Mouse (Mus musculus): ENCODE data around the gene Fam110a. TPM values are rescaled to one million over a fixed set of nuclear protein-coding genes. Genes with fewer than 3 reads are reported as not detected.

The Fam110a gene
- polyA plus RNA-seq, 1 experiment: 8.9 TPM

GRCm38 (mm10) chr2:152012701-152013100 lies 32.7 kb upstream of the Fam110a start:
- Histone ChIP-seq H3K4me1 (ENCODE audit: control insufficient read depth, insufficient read depth, low read length) (no peaks in the 10 kb centered on the region), H3K4me3 (replicated peaks; ENCODE audit: insufficient read depth, low read depth, low read length) (no peak overlapping the region), H3K27ac (ENCODE audit: insufficient read depth, low read length) (no peak overlapping the region), H3K27me3 (ENCODE audit: control insufficient read depth, insufficient read depth, low read length) (no peaks in the 10 kb centered on the region)
- WGBS: 81% methylated on average over 2 of the region's 2 CpGs
- DNase-seq: no peak
- TF ChIP-seq CTCF (IDR thresholded peaks at IDR 0.05; ENCODE audit: borderline replicate concordance, insufficient read depth, low read depth, low read length) (no peak), POLR2A (IDR thresholded peaks at IDR 0.05; ENCODE audit: borderline replicate concordance, insufficient read depth, low read length) (no peak)

DNA sequence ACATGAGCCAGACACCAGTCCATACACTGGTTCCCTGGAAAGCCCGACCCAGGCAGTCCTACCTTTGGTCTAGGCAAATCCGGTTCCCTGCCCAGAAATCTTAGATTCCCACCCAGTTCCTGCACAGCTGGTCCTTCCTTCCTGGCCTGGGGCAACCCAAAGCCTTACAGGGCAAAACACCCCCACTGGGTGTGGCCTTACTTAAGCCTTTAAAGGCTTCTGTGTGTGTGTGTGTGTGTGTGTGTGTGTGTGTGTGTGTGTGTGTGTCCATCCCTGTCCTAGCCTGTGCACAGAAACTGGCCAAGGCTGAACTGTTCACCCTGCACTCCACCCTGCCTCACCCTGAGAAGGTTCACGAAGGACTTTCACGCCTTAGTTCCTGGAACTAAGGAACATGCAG lies 32.2 kb upstream of the Fam110a start:
- Histone ChIP-seq H3K4me1 (ENCODE audit: control insufficient read depth, insufficient read depth, low read length) (no peaks in the 10 kb centered on the region), H3K27ac (ENCODE audit: insufficient read depth, low read length) (no peak overlapping the region), H3K27me3 (ENCODE audit: control insufficient read depth, insufficient read depth, low read length) (no peaks in the 10 kb centered on the region), H3K4me3 (replicated peaks; ENCODE audit: insufficient read depth, low read depth, low read length) (no peak overlapping the region)
- DNase-seq: no peak
- 87% methylated on average over 4 of the region's 4 CpGs for WGBS
- TF ChIP-seq CTCF (IDR thresholded peaks at IDR 0.05; ENCODE audit: borderline replicate concordance, insufficient read depth, low read depth, low read length): no peak
- no peak for TF ChIP-seq POLR2A (IDR thresholded peaks at IDR 0.05; ENCODE audit: borderline replicate concordance, insufficient read depth, low read length)

- 52% methylated on average over 2 of the region's 2 CpGs for WGBS
- Histone ChIP-seq H3K4me3 (replicated peaks; ENCODE audit: insufficient read depth, low read depth, low read length) (no peak overlapping the region), H3K27me3 (ENCODE audit: control insufficient read depth, insufficient read depth, low read length) (no peaks in the 10 kb centered on the region), H3K27ac (ENCODE audit: insufficient read depth, low read length) (no peak overlapping the region), H3K4me1 (ENCODE audit: control insufficient read depth, insufficient read depth, low read length) (no peaks in the 10 kb centered on the region)
- no peak for TF ChIP-seq CTCF (IDR thresholded peaks at IDR 0.05; ENCODE audit: borderline replicate concordance, insufficient read depth, low read depth, low read length)
- no peak for TF ChIP-seq POLR2A (IDR thresholded peaks at IDR 0.05; ENCODE audit: borderline replicate concordance, insufficient read depth, low read length)
- no peak for DNase-seq
Observed at GRCm38 (mm10) chr2:152011724-152012123, 31.7 kb upstream of the Fam110a start.

GRCm38 (mm10) chr2:152010661-152011060 lies 30.6 kb upstream of the Fam110a start:
- TF ChIP-seq CTCF (IDR thresholded peaks at IDR 0.05; ENCODE audit: borderline replicate concordance, insufficient read depth, low read depth, low read length) (no peak), POLR2A (IDR thresholded peaks at IDR 0.05; ENCODE audit: borderline replicate concordance, insufficient read depth, low read length) (no peak)
- H3K27me3 ChIP-seq (ENCODE audit: control insufficient read depth, insufficient read depth, low read length): no peaks in the 10 kb centered on the region
- H3K27ac ChIP-seq (ENCODE audit: insufficient read depth, low read length): no peak overlapping the region
- no peak overlapping the region for H3K4me3 ChIP-seq (replicated peaks; ENCODE audit: insufficient read depth, low read depth, low read length)
- 88% methylated on average over 7 of the region's 7 CpGs for WGBS
- no peak for DNase-seq
- H3K4me1 ChIP-seq (ENCODE audit: control insufficient read depth, insufficient read depth, low read length): no peaks in the 10 kb centered on the region

DNA sequence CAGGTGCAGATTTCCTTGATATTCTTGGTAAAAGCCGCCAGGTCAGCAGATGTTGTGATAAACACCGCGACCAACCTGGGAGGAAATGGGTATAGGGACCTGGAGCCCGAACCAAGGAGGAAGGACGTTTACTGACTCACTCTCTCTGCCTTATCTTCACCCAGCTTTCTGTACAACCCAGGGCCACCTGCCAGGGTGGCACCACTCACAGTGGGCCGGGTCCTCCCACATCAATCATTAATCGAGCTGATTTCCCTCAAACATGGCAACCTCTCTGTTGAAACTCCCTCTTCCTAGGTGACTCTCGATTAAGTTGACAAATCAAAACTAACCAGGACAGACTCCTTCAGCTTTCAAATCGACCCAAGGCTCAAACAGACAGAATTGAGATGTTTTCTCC lies 30.2 kb upstream of the Fam110a start:
- Histone ChIP-seq H3K4me1 (ENCODE audit: control insufficient read depth, insufficient read depth, low read length) (no peaks in the 10 kb centered on the region), H3K4me3 (replicated peaks; ENCODE audit: insufficient read depth, low read depth, low read length) (no peak overlapping the region), H3K27ac (ENCODE audit: insufficient read depth, low read length) (no peak overlapping the region), H3K27me3 (ENCODE audit: control insufficient read depth, insufficient read depth, low read length) (no peaks in the 10 kb centered on the region)
- WGBS: 80% methylated on average over 9 of the region's 9 CpGs
- TF ChIP-seq POLR2A (IDR thresholded peaks at IDR 0.05; ENCODE audit: borderline replicate concordance, insufficient read depth, low read length) (no peak), CTCF (IDR thresholded peaks at IDR 0.05; ENCODE audit: borderline replicate concordance, insufficient read depth, low read depth, low read length) (no peak)
- no peak for DNase-seq

- H3K27ac ChIP-seq (ENCODE audit: insufficient read depth, low read length): no peak overlapping the region
- TF ChIP-seq CTCF (IDR thresholded peaks at IDR 0.05; ENCODE audit: borderline replicate concordance, insufficient read depth, low read depth, low read length): no peak
- TF ChIP-seq POLR2A (IDR thresholded peaks at IDR 0.05; ENCODE audit: borderline replicate concordance, insufficient read depth, low read length): no peak
- no peak overlapping the region for H3K4me3 ChIP-seq (replicated peaks; ENCODE audit: insufficient read depth, low read depth, low read length)
- H3K4me1 ChIP-seq (ENCODE audit: control insufficient read depth, insufficient read depth, low read length): no peaks in the 10 kb centered on the region
- no peak for DNase-seq
- WGBS: 92% methylated on average over 15 of the region's 15 CpGs
- H3K27me3 ChIP-seq (ENCODE audit: control insufficient read depth, insufficient read depth, low read length): no peaks in the 10 kb centered on the region
Observed at GRCm38 (mm10) chr2:152009061-152009779, 29.2 kb upstream of the Fam110a start.

DNA sequence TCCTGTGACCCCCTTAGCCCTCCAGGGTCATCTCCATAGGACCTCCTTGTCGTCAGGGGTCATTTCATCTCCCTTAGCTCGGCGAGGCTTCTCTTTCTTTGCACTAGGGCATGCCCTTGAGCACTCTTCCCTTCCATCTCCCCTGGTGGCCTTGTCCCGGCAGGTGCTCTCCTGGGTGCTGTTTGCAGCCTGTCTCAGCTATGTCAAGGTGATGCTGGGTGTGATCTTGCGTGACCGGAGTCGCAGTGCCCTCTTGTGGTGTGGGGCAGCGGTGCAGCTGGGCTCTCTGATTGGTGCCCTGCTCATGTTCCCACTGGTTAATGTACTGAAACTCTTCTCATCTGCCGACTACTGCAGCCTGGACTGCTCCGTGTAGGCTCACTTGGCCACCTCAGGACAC lies 27.8 kb upstream of the Fam110a start:
- DNase-seq: peak in 1 of 2 experiments; percentile 44
- no peak overlapping the region for H3K4me3 ChIP-seq (replicated peaks; ENCODE audit: insufficient read depth, low read depth, low read length)
- H3K4me1 ChIP-seq (ENCODE audit: control insufficient read depth, insufficient read depth, low read length): no peaks in the 10 kb centered on the region
- H3K27ac ChIP-seq (ENCODE audit: insufficient read depth, low read length): no peak overlapping the region
- no peaks in the 10 kb centered on the region for H3K27me3 ChIP-seq (ENCODE audit: control insufficient read depth, insufficient read depth, low read length)
- no peak for TF ChIP-seq POLR2A (IDR thresholded peaks at IDR 0.05; ENCODE audit: borderline replicate concordance, insufficient read depth, low read length)
- TF ChIP-seq CTCF (IDR thresholded peaks at IDR 0.05; ENCODE audit: borderline replicate concordance, insufficient read depth, low read depth, low read length): peak; percentile 64
- WGBS: 62% methylated on average over 10 of the region's 10 CpGs

- 83% methylated on average over 6 of the region's 6 CpGs for WGBS
- H3K4me3 ChIP-seq (replicated peaks; ENCODE audit: insufficient read depth, low read depth, low read length): no peak overlapping the region
- no peaks in the 10 kb centered on the region for H3K4me1 ChIP-seq (ENCODE audit: control insufficient read depth, insufficient read depth, low read length)
- no peaks in the 10 kb centered on the region for H3K27me3 ChIP-seq (ENCODE audit: control insufficient read depth, insufficient read depth, low read length)
- no peak for TF ChIP-seq CTCF (IDR thresholded peaks at IDR 0.05; ENCODE audit: borderline replicate concordance, insufficient read depth, low read depth, low read length)
- no peak for TF ChIP-seq POLR2A (IDR thresholded peaks at IDR 0.05; ENCODE audit: borderline replicate concordance, insufficient read depth, low read length)
- DNase-seq: no peak
- no peak overlapping the region for H3K27ac ChIP-seq (ENCODE audit: insufficient read depth, low read length)
Observed at GRCm38 (mm10) chr2:152002529-152002928, 22.5 kb upstream of the Fam110a start.

All from cerebellum, adult 2 months (tissue).